Mouse (Mus musculus) heart, embryonic 12.5 days (tissue): ENCODE measurements around the gene Btg4. TPM values are rescaled to one million over a fixed set of nuclear protein-coding genes. Genes with fewer than 3 reads are reported as not detected.

Experiments
- ATAC-seq: fragments of 200-750 bp; cut with Nextera tagmentation; 2 replicates; pipeline ENCODE4 v1.8.0; 2017; ENCODE audit warnings: moderate TSS enrichment, moderate library complexity; ENCODE audit not compliant: insufficient number of reproducible peaks, low FRiP score
- H3K27ac ChIP-seq: fragments of 300-500 bp; sonication (generic); 2 replicates; pipeline ENCODE4 v1.5.1; 2016; ENCODE audit warnings: mild to moderate bottlenecking, moderate library complexity; ENCODE audit not compliant: poor library complexity, severe bottlenecking
- H3K27me3 ChIP-seq: fragments of 300-500 bp; sonication (generic); replicated peaks from 2 replicates; pipeline ENCODE4 v1.6.1; 2016; ENCODE audit warnings: mild to moderate bottlenecking, moderate library complexity
- H3K36me3 ChIP-seq: fragments of 300-500 bp; sonication (generic); 2 replicates; pipeline ENCODE4 v1.6.1; 2016; ENCODE audit warnings: mild to moderate bottlenecking, moderate library complexity
- H3K4me1 ChIP-seq: fragments of 300-500 bp; sonication (generic); replicated peaks from 2 replicates; pipeline ENCODE4 v1.6.1; 2016; ENCODE audit warnings: mild to moderate bottlenecking
- H3K4me2 ChIP-seq: fragments of 300-500 bp; sonication (generic); 2 replicates; pipeline ENCODE4 v1.6.1; 2016; ENCODE audit warnings: mild to moderate bottlenecking, moderate library complexity
- H3K4me3 ChIP-seq: fragments of 300-500 bp; sonication (generic); 2 replicates; pipeline ENCODE4 v1.5.1; 2016; ENCODE audit warnings: mild to moderate bottlenecking
- H3K9ac ChIP-seq: fragments of 300-500 bp; sonication (generic); 2 replicates; pipeline ENCODE4 v1.6.1; 2016; ENCODE audit warnings: mild to moderate bottlenecking, moderate library complexity
- H3K9me3 ChIP-seq: fragments of 300-500 bp; sonication (generic); replicated peaks from 2 replicates; pipeline ENCODE4 v1.6.1; 2016; ENCODE audit warnings: mild to moderate bottlenecking, moderate library complexity
- WGBS: fragments of 180-500 bp; shearing (Covaris S2); methylation state at CpG from one replicate; pipeline ENCODE4 v1.1.7; 2016; 5-methylcytosine and 5-hydroxymethylcytosine counted together
- polyA plus RNA-seq: library from polyadenylated mRNA; unstranded; fragments of >200 nt; fragmentation: Nextera tagmentation; extraction: Ambion mirVana; gene quantifications from 2 replicates; pipeline ENCODE4 v1.2.1, GENCODE M21; 2016

Gene Btg4
- polyA plus RNA-seq, 1 experiment from 2014 or later, result not detected

GRCm38 (mm10) chr9:51041491-51041980 is 19.2 kb upstream of the Btg4 start:
- Histone ChIP-seq H3K4me3 (no peak overlapping the region), H3K4me1 (no peaks in the 10 kb centered on the region), H3K9me3 (no peaks in the 10 kb centered on the region), H3K36me3 (no peaks in the 10 kb centered on the region), H3K4me2 (no peak overlapping the region), H3K27ac (no peak overlapping the region), H3K27me3 (no peaks in the 10 kb centered on the region), H3K9ac (no peak overlapping the region)
- 86% methylated on average over 7 of the region's 7 CpGs for WGBS
- no peak for ATAC-seq

GRCm38 (mm10) chr9:51042136-51042535 is 18.6 kb upstream of the Btg4 start:
- no peaks in the 10 kb centered on the region for H3K36me3 ChIP-seq
- H3K4me1 ChIP-seq, result no peaks in the 10 kb centered on the region
- H3K9ac ChIP-seq, result no peak overlapping the region
- H3K9me3 ChIP-seq, result no peaks in the 10 kb centered on the region
- H3K27ac ChIP-seq, result no peak overlapping the region
- no peaks in the 10 kb centered on the region for H3K27me3 ChIP-seq
- H3K4me3 ChIP-seq, result no peak overlapping the region
- WGBS, result 71% methylated on average over 6 of the region's 6 CpGs
- H3K4me2 ChIP-seq, result no peak overlapping the region
- no peak for ATAC-seq

- no peaks in the 10 kb centered on the region for H3K9me3 ChIP-seq
- no peak overlapping the region for H3K27ac ChIP-seq
- no peaks in the 10 kb centered on the region for H3K36me3 ChIP-seq
- H3K9ac ChIP-seq, result no peak overlapping the region
- peaks cover 6% of the 10 kb centered on the region for H3K4me1 ChIP-seq
- H3K4me2 ChIP-seq, result no peak overlapping the region
- 33% methylated on average over 3 of the region's 3 CpGs for WGBS
- no peak overlapping the region for H3K4me3 ChIP-seq
- no peak for ATAC-seq
- no peaks in the 10 kb centered on the region for H3K27me3 ChIP-seq
Measured at GRCm38 (mm10) chr9:51052180-51052579, 8.5 kb upstream of the Btg4 start.

- Histone ChIP-seq H3K27me3 (no peaks in the 10 kb centered on the region), H3K27ac (no peak overlapping the region), H3K4me2 (no peak overlapping the region), H3K4me3 (no peak overlapping the region), H3K36me3 (0 out of 2 replicates have a peak, but pooled peaks cover 1% of the 10 kb centered on the region), H3K4me1 (peaks cover 7% of the 10 kb centered on the region), H3K9me3 (no peaks in the 10 kb centered on the region), H3K9ac (no peak overlapping the region)
- ATAC-seq, result no peak
- WGBS, result 60% methylated on average over 3 of the region's 3 CpGs
Measured at GRCm38 (mm10) chr9:51056360-51057324, 4.1 kb upstream of the Btg4 start.

GRCm38 (mm10) chr9:51058951-51059521 is 1.7 kb upstream of the Btg4 start:
- no peaks in the 10 kb centered on the region for H3K27me3 ChIP-seq
- H3K9ac ChIP-seq, result no peak overlapping the region
- no peaks in the 10 kb centered on the region for H3K9me3 ChIP-seq
- H3K4me1 ChIP-seq, result peaks cover 7% of the 10 kb centered on the region
- whole genome bisulfite sequencing, result 59% methylated on average over 4 of the region's 4 CpGs
- no peak overlapping the region for H3K27ac ChIP-seq
- H3K4me2 ChIP-seq, result no peak overlapping the region
- H3K36me3 ChIP-seq, result 0 out of 2 replicates have a peak, but pooled peaks cover 8% of the 10 kb centered on the region
- ATAC-seq, result no peak
- no peak overlapping the region for H3K4me3 ChIP-seq

- Histone ChIP-seq H3K4me3 (no peak overlapping the region), H3K9me3 (no peaks in the 10 kb centered on the region), H3K4me1 (peaks cover 32% of the 10 kb centered on the region), H3K27ac (no peak overlapping the region), H3K4me2 (no peak overlapping the region), H3K27me3 (no peaks in the 10 kb centered on the region), H3K36me3 (peaks cover 7% of the 10 kb centered on the region), H3K9ac (no peak overlapping the region)
- ATAC-seq, result no peak
- 52% methylated on average over 3 of the region's 3 CpGs for WGBS
Measured at GRCm38 (mm10) chr9:51068202-51068601, 7.5 kb downstream of the Btg4 start.

GRCm38 (mm10) chr9:51070801-51071200 is 10.1 kb downstream of the Btg4 start:
- peaks cover 33% of the 10 kb centered on the region for H3K4me1 ChIP-seq
- no peak overlapping the region for H3K27ac ChIP-seq

GRCm38 (mm10) chr9:51075780-51076179 is 15.1 kb downstream of the Btg4 start:
- H3K9me3 ChIP-seq, result no peaks in the 10 kb centered on the region
- peak; percentile 51; the same call in 1 of the 2 replicates for ATAC-seq
- peak overlapping the region; percentile 60 for H3K4me3 ChIP-seq
- 20% methylated on average over 3 of the region's 3 CpGs for WGBS
- peaks cover 9% of the 10 kb centered on the region for H3K36me3 ChIP-seq
- H3K4me2 ChIP-seq, result peak overlapping the region; percentile 96
- H3K27ac ChIP-seq, result peak overlapping the region; percentile 65
- H3K27me3 ChIP-seq, result no peaks in the 10 kb centered on the region
- peaks cover 25% of the 10 kb centered on the region for H3K4me1 ChIP-seq
- peak overlapping the region; percentile 43; the same call in 1 of the 2 replicates for H3K9ac ChIP-seq

More at GRCm38 (mm10) chr9:51070801-51071200, 10.1 kb downstream of the Btg4 start:
- ATAC-seq, result no peak
- WGBS, result 38% methylated on average over 4 of the region's 4 CpGs
- Histone ChIP-seq H3K36me3 (peaks cover 9% of the 10 kb centered on the region), H3K4me3 (no peak overlapping the region), H3K4me2 (no peak overlapping the region), H3K9ac (no peak overlapping the region), H3K9me3 (no peaks in the 10 kb centered on the region), H3K27me3 (no peaks in the 10 kb centered on the region)

GRCm38 (mm10) chr9:51076300-51076978 is 15.7 kb downstream of the Btg4 start:
- H3K9me3 ChIP-seq, result no peaks in the 10 kb centered on the region
- peak overlapping the region; percentile 68 for H3K9ac ChIP-seq
- no peaks in the 10 kb centered on the region for H3K27me3 ChIP-seq
- H3K27ac ChIP-seq, result peak overlapping the region; percentile 65
- H3K4me3 ChIP-seq, result peak overlapping the region; percentile 60
- peaks cover 19% of the 10 kb centered on the region for H3K4me1 ChIP-seq
- WGBS, result under 1% methylated on average over 17 of the region's 17 CpGs
- peak overlapping the region; percentile 96 for H3K4me2 ChIP-seq
- peaks cover 9% of the 10 kb centered on the region for H3K36me3 ChIP-seq
- peak; percentile 24 for ATAC-seq

GRCm38 (mm10) chr9:51076979-51077315 is 16.2 kb downstream of the Btg4 start, which contains the start of gene Layn:
Layn (minus strand) TSS chr9:51077094.
- peak within 1 kb of the TSS; percentile 60 for H3K4me3 ChIP-seq
- under 1% methylated on average over 14 of the region's 14 CpGs for WGBS
- H3K36me3 ChIP-seq, result peaks cover 9% of the 10 kb centered on the region
- peak within 1 kb of the TSS; percentile 96 for H3K4me2 ChIP-seq
- no peaks in the 10 kb centered on the region for H3K9me3 ChIP-seq
- peak; percentile 96 for ATAC-seq
- H3K27me3 ChIP-seq, result no peaks in the 10 kb centered on the region
- peaks cover 19% of the 10 kb centered on the region for H3K4me1 ChIP-seq
- peak within 1 kb of the TSS; percentile 68 for H3K9ac ChIP-seq
- H3K27ac ChIP-seq, result peak within 1 kb of the TSS; percentile 65

- H3K9me3 ChIP-seq, result no peaks in the 10 kb centered on the region
- peaks cover 10% of the 10 kb centered on the region for H3K4me1 ChIP-seq
- H3K4me2 ChIP-seq, result no peak overlapping the region
- H3K36me3 ChIP-seq, result no peaks in the 10 kb centered on the region
- H3K27ac ChIP-seq, result no peak overlapping the region
- H3K4me3 ChIP-seq, result no peak overlapping the region
- 73% methylated on average over 5 of the region's 5 CpGs for WGBS
- no peak overlapping the region for H3K9ac ChIP-seq
- H3K27me3 ChIP-seq, result no peaks in the 10 kb centered on the region
- no peak for ATAC-seq
Measured at GRCm38 (mm10) chr9:51081614-51082013, 20.9 kb downstream of the Btg4 start.
